ENCODE assay signal across 8 mouse cellular contexts in the genomic region with DNA sequence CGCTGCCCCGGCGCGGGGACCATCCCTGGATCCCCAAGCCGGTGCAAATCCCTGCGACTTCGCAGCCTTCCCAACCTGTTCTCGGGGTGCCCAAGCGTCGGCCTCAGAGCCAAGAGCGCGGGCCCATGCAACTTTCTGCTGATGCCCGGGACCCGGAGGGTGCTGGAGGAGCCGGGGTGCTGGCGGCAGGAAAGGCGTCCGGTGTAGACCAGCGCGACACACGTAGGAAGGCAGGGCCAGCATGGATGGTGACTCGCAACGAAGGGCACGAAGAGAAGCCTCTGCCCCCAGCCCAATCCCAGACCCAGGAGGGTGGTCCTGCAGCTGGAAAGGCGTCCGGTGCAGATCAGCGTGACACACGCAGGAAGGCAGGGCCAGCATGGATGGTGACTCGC. TPM values are rescaled to one million over a fixed set of nuclear protein-coding genes. Genes with fewer than 3 reads are reported as not detected.
DNase-seq lines count a peak whose midpoint lies in the region; ATAC-seq and TF ChIP-seq lines count a peak whose summit lies in the region.

No protein-coding gene starts in this region.

- no peak overlapping the region for H3K27ac ChIP-seq in kidney, embryonic 14.5 days (ENCODE audit: low read depth, low read length)
- H3K27ac ChIP-seq in hindbrain, embryonic 13.5 days, result peak overlapping the region; percentile 99
- peak overlapping the region; percentile 97 for H3K27ac ChIP-seq in midbrain, embryonic 13.5 days
- no peak overlapping the region for H3K27ac ChIP-seq in thymus, adult 2 months (ENCODE audit: control insufficient read depth, insufficient read depth, low read length)

- ATAC-seq in kidney, embryonic 14.5 days (ENCODE audit: low FRiP score, low TSS enrichment), result peak; percentile 41; the same call in 1 of the 2 replicates
- peak; percentile 34 for ATAC-seq in activated CD4-positive, CD25-positive, alpha-beta regulatory T cell, adult 4 months
- peak; percentile 23 for ATAC-seq in hindbrain, embryonic 13.5 days (ENCODE audit: low FRiP score)
- ATAC-seq in midbrain, embryonic 13.5 days, result peak; percentile 47

- no peak for DNase-seq in kidney, adult 9 months
- no peak for DNase-seq in ovary, adult 18-20 months (ENCODE audit: low spot score)
- DNase-seq in gastrocnemius, postnatal 4 days (ENCODE audit: low spot score in 2 of 2), result no peak
- no peak for DNase-seq in thymus, adult 2 months

- no peaks in the 10 kb centered on the region for H3K9me3 ChIP-seq in kidney, embryonic 14.5 days (ENCODE audit: control insufficient read depth, low read length)
- H3K9me3 ChIP-seq in hindbrain, embryonic 13.5 days, result no peaks in the 10 kb centered on the region
- no peaks in the 10 kb centered on the region for H3K9me3 ChIP-seq in midbrain, embryonic 13.5 days

- WGBS in kidney, embryonic 14.5 days, result under 1% methylated on average over 29 of the region's 29 CpGs
- under 1% methylated on average over 29 of the region's 29 CpGs for WGBS in hindbrain, embryonic 13.5 days
- WGBS in midbrain, embryonic 13.5 days, result under 1% methylated on average over 29 of the region's 29 CpGs
- 4% methylated on average over 29 of the region's 29 CpGs for WGBS in thymus, adult 2 months

- no peaks in the 10 kb centered on the region for H3K36me3 ChIP-seq in kidney, embryonic 14.5 days (ENCODE audit: control insufficient read depth, insufficient read depth, low read length)
- H3K36me3 ChIP-seq in hindbrain, embryonic 13.5 days, result no peaks in the 10 kb centered on the region; the same call in 1 of the 2 replicates
- H3K36me3 ChIP-seq in midbrain, embryonic 13.5 days, result 0 out of 2 replicates have a peak, but pooled peaks cover 5% of the 10 kb centered on the region
- no peaks in the 10 kb centered on the region for H3K36me3 ChIP-seq in thymus, adult 2 months (ENCODE audit: control insufficient read depth, insufficient read depth, low read length)

- H3K9ac ChIP-seq in kidney, embryonic 14.5 days (ENCODE audit: low read depth, low read length), result peak overlapping the region; percentile 29
- H3K9ac ChIP-seq in hindbrain, embryonic 13.5 days, result peak overlapping the region; percentile 96
- peak overlapping the region; percentile 92 for H3K9ac ChIP-seq in midbrain, embryonic 13.5 days (replicated peaks)

- peaks cover 12% of the 10 kb centered on the region for H3K4me1 ChIP-seq in kidney, embryonic 14.5 days (ENCODE audit: control insufficient read depth, insufficient read depth, low read length)
- peaks cover 53% of the 10 kb centered on the region for H3K4me1 ChIP-seq in hindbrain, embryonic 13.5 days (replicated peaks)
- H3K4me1 ChIP-seq in midbrain, embryonic 13.5 days (replicated peaks), result peaks cover 54% of the 10 kb centered on the region
- H3K4me1 ChIP-seq in thymus, adult 2 months (replicated peaks; ENCODE audit: control insufficient read depth, insufficient read depth, low read length), result 0 out of 2 replicates have a peak, but pooled peaks cover 3% of the 10 kb centered on the region

- no peak for TF ChIP-seq POLR2A in thymus, adult 2 months (IDR thresholded peaks at IDR 0.05; ENCODE audit: control insufficient read depth, extremely low read depth, insufficient read depth, low read length, poor library complexity)

- H3K4me2 ChIP-seq in kidney, embryonic 14.5 days (replicated peaks; ENCODE audit: low read depth, low read length), result peak overlapping the region; percentile 81
- peak overlapping the region; percentile 98 for H3K4me2 ChIP-seq in hindbrain, embryonic 13.5 days
- H3K4me2 ChIP-seq in midbrain, embryonic 13.5 days (replicated peaks), result peak overlapping the region; percentile 99

- peak overlapping the region; percentile 45 for H3K4me3 ChIP-seq in kidney, embryonic 14.5 days (ENCODE audit: low read length)
- peak overlapping the region; percentile 92 for H3K4me3 ChIP-seq in hindbrain, embryonic 13.5 days
- peak overlapping the region; percentile 88 for H3K4me3 ChIP-seq in midbrain, embryonic 13.5 days (replicated peaks)
- no peak overlapping the region; the same call in 1 of the 2 replicates for H3K4me3 ChIP-seq in thymus, adult 2 months (ENCODE audit: control insufficient read depth, insufficient read depth, low read length)

- TF ChIP-seq CTCF in thymus, adult 2 months (IDR thresholded peaks at IDR 0.05; ENCODE audit: borderline replicate concordance, control insufficient read depth, extremely low read depth, insufficient read depth, low read length, poor library complexity), result no peak

- H3K27me3 ChIP-seq in kidney, embryonic 14.5 days (ENCODE audit: control insufficient read depth, insufficient read depth, low read length), result peaks cover 58% of the 10 kb centered on the region
- H3K27me3 ChIP-seq in hindbrain, embryonic 13.5 days, result no peaks in the 10 kb centered on the region
- peaks cover 11% of the 10 kb centered on the region for H3K27me3 ChIP-seq in midbrain, embryonic 13.5 days
- H3K27me3 ChIP-seq in thymus, adult 2 months (ENCODE audit: control insufficient read depth, insufficient read depth, low read length), result peaks cover 8% of the 10 kb centered on the region

RNA-seq across cellular contexts. Expression of gene Map6, which starts 1.3 kb away (rescaled TPM):
- 1.1 and 1.2 TPM in 2 replicates for polyA plus RNA-seq in kidney, embryonic 14.5 days (2014; fragmentation: Nextera tagmentation; extraction: Ambion mirVana)
- polyA plus RNA-seq in activated CD4-positive, CD25-positive, alpha-beta regulatory T cell, adult 4 months (2017; shearing (Covaris generic)), result 1 to 10 TPM; 2.8 to 4.1 TPM
- 104 and 106 TPM in 2 replicates for polyA plus RNA-seq in hindbrain, embryonic 13.5 days (2015; fragmentation: Nextera tagmentation; extraction: Ambion mirVana)
- polyA plus RNA-seq in midbrain, embryonic 13.5 days (2015; fragmentation: Nextera tagmentation; extraction: Ambion mirVana), result 102 and 106 TPM in 2 replicates
- total RNA-seq in gastrocnemius, postnatal 4 days (2021), result 10 to 100 TPM in 1 of 2 experiments, 1 to 10 TPM in 1; 8.3 to 11.5 TPM
- 0.96 and 1.3 TPM in 2 replicates for polyA plus RNA-seq in thymus, adult 2 months (2012; rRNA removed)

RNA-seq across cellular contexts. Expression of gene Mogat2, which starts 30.1 kb away (rescaled TPM):
- 2.7 and 3.0 TPM in 2 replicates for polyA plus RNA-seq in kidney, embryonic 14.5 days (2014; fragmentation: Nextera tagmentation; extraction: Ambion mirVana)
- polyA plus RNA-seq in activated CD4-positive, CD25-positive, alpha-beta regulatory T cell, adult 4 months (2017; shearing (Covaris generic)), result not detected
- 3.1 TPM in 2 replicates for polyA plus RNA-seq in hindbrain, embryonic 13.5 days (2015; fragmentation: Nextera tagmentation; extraction: Ambion mirVana)
- polyA plus RNA-seq in midbrain, embryonic 13.5 days (2015; fragmentation: Nextera tagmentation; extraction: Ambion mirVana), result 2.2 and 3.0 TPM in 2 replicates
- under 1 TPM; 0.15 to 0.16 TPM for total RNA-seq in gastrocnemius, postnatal 4 days (2021)
- polyA plus RNA-seq in thymus, adult 2 months (2012; rRNA removed), result 0.32 and 0.61 TPM in 2 replicates

Comparison
In these comparisons a context has a peak if more than half of its experiments do, and no peak if none do; other contexts are left out.
1. H3K27ac ChIP-seq: peak in hindbrain, embryonic 13.5 days (single experiment) and midbrain, embryonic 13.5 days (single experiment); none in kidney, embryonic 14.5 days (single experiment) and thymus, adult 2 months (single experiment).
2. H3K9ac ChIP-seq: peak in every context shown above with its lines; median percentile 96 in hindbrain, embryonic 13.5 days; 92 in midbrain, embryonic 13.5 days; 29 in kidney, embryonic 14.5 days.
3. RNA of gene Map6, which starts 1.3 kb away (polyA plus RNA-seq): 102 to 106 TPM in midbrain, embryonic 13.5 days and 104 to 106 TPM in hindbrain, embryonic 13.5 days; 2.8 to 4.1 TPM in activated CD4-positive, CD25-positive, alpha-beta regulatory T cell, adult 4 months, 0.96 to 1.3 TPM in thymus, adult 2 months and 1.1 to 1.2 TPM in kidney, embryonic 14.5 days; every median in the first group is over 10 times any median in the second.
4. Peak in every context shown above with its lines, with median percentiles within 50 percentile points of each other: ATAC-seq and H3K4me2 ChIP-seq.